Mouse (Mus musculus): ENCODE data around the gene Amhr2.

DNA sequence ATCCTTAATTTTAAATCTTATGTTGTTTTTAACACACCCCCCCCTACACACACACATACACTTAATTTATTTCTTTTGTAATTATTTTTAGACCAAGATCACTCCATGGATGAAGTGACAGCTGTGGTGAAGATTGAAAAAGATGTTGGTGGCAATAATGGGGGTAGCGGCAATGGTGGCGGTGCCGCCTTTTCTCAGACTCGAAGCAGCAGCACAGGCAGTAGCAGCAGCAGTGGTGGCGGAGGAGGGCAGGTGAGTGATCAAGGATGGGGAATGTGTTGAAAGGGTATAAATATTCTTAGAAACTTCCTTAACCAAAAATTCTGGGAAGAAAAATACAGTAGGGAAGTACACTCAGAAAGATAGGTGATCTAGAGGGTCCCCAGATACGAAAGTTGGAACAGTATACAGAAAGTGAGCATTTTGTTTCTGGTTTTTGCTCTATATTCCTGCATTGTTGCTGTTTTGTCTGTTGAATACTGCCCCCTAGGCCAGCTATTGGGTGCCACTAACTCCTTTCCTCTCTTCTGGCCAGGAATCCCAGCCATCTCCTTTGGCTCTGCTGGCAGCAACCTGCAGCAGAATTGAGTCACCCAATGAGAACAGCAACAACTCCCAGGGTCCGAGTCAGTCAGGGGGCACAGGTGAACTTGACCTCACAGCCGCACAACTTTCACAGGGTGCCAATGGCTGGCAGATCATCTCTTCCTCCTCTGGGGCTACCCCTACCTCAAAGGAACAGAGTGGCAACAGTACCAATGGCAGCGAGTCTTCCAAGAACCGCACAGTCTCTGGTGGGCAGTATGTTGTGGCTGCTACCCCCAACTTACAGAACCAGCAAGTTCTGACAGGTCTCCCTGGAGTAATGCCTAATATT lies 37.2 kb upstream of the Amhr2 start:
- TF ChIP-seq CTCF (IDR thresholded peaks at IDR 0.05; ENCODE audit: control insufficient read depth, insufficient read depth, insufficient read length) (no peak), MYOG (IDR thresholded peaks at IDR 0.05; ENCODE audit: control insufficient read depth, extremely low read depth, insufficient read length) (no peak), MAX (IDR thresholded peaks at IDR 0.05) (no peak), FOSL1 (IDR thresholded peaks at IDR 0.05; ENCODE audit: insufficient read depth, low read length, poor library complexity, severe bottlenecking) (no peak), MYOD1 (IDR thresholded peaks at IDR 0.05; ENCODE audit: control insufficient read depth, insufficient read length, low read depth) (no peak), CEBPB (IDR thresholded peaks at IDR 0.05; ENCODE audit: low read depth) (no peak)
